Mouse (Mus musculus) stomach, embryonic 14.5 days (tissue): ENCODE results near the gene Serpinb6b. TPM values are rescaled to one million over a fixed set of nuclear protein-coding genes. Genes with fewer than 3 reads are reported as not detected.

ENCODE experiments used
- ATAC-seq: fragments of 200-750 bp; cut with Nextera tagmentation; 2 replicates; pipeline ENCODE4 v1.8.0; 2017; ENCODE audit warnings: low read depth, moderate TSS enrichment; ENCODE audit not compliant: insufficient number of reproducible peaks, insufficient read depth, low FRiP score
- H3K27ac ChIP-seq: fragments of 300-500 bp; sonication (generic); 2 replicates; pipeline ENCODE4 v1.5.1; 2014; ENCODE audit warnings: mild to moderate bottlenecking, low read length, moderate library complexity, mixed read lengths
- H3K27me3 ChIP-seq: fragments of 300-500 bp; sonication (generic); 2 replicates; pipeline ENCODE4 v1.6.1; 2014; ENCODE audit warnings: low read length, control low read depth, mixed read lengths; ENCODE audit not compliant: control insufficient read depth, insufficient read depth
- H3K36me3 ChIP-seq: fragments of 300-500 bp; sonication (generic); 2 replicates; pipeline ENCODE4 v1.6.1; 2014; ENCODE audit warnings: mild to moderate bottlenecking, control low read depth, low read length, moderate library complexity, mixed read lengths; ENCODE audit not compliant: control insufficient read depth, insufficient read depth
- H3K4me1 ChIP-seq: fragments of 300-500 bp; sonication (generic); 2 replicates; pipeline ENCODE4 v1.6.1; 2014; ENCODE audit warnings: low read length, control low read depth, mixed read lengths; ENCODE audit not compliant: control insufficient read depth, insufficient read depth
- H3K4me2 ChIP-seq: fragments of 300-500 bp; sonication (generic); replicated peaks from 2 replicates; pipeline ENCODE4 v1.6.1; 2014; ENCODE audit warnings: low read depth, low read length, control low read depth
- H3K4me3 ChIP-seq: fragments of 300-500 bp; sonication (generic); 2 replicates; pipeline ENCODE4 v1.5.1; 2014; ENCODE audit warnings: low read depth, low read length, control low read depth
- H3K9ac ChIP-seq: fragments of 300-500 bp; sonication (generic); replicated peaks from 2 replicates; pipeline ENCODE4 v1.6.1; 2014; ENCODE audit warnings: low read depth, mild to moderate bottlenecking, control low read depth, low read length, moderate library complexity, mixed read lengths
- H3K9me3 ChIP-seq: fragments of 300-500 bp; sonication (generic); 2 replicates; pipeline ENCODE4 v1.6.1; 2016; ENCODE audit warnings: low read depth, low read length, control low read depth; ENCODE audit not compliant: control insufficient read depth
- WGBS: fragments of 180-500 bp; shearing (Covaris S2); extraction: QIAGEN DNeasy Blood & Tissue Kit; methylation state at CpG from one replicate; pipeline ENCODE4 v1.1.7; 2014; 5-methylcytosine and 5-hydroxymethylcytosine counted together
- polyA plus RNA-seq: library from polyadenylated mRNA; unstranded; fragments of >200 nt; fragmentation: Nextera tagmentation; extraction: Ambion mirVana; gene quantifications from 2 replicates; pipeline ENCODE4 v1.2.1, GENCODE M21; 2014

Gene Serpinb6b
- polyA plus RNA-seq, 1 experiment from 2014 or later = 2.8 TPM

- no peak overlapping the region for H3K27ac ChIP-seq
- H3K36me3 ChIP-seq = no peaks in the 10 kb centered on the region
- H3K9ac ChIP-seq = no peak overlapping the region
- no peaks in the 10 kb centered on the region for H3K27me3 ChIP-seq
- ATAC-seq = no peak
- H3K4me2 ChIP-seq = no peak overlapping the region
- peaks cover 4% of the 10 kb centered on the region; the same call in 1 of the 2 replicates for H3K4me1 ChIP-seq
- no peaks in the 10 kb centered on the region for H3K9me3 ChIP-seq
- WGBS = 63% methylated on average over 4 of the region's 4 CpGs
- H3K4me3 ChIP-seq = no peak overlapping the region
These were observed 4.1 kb downstream of the Serpinb6b start for GRCm38 (mm10) chr13:32968996-32969640.

DNA sequence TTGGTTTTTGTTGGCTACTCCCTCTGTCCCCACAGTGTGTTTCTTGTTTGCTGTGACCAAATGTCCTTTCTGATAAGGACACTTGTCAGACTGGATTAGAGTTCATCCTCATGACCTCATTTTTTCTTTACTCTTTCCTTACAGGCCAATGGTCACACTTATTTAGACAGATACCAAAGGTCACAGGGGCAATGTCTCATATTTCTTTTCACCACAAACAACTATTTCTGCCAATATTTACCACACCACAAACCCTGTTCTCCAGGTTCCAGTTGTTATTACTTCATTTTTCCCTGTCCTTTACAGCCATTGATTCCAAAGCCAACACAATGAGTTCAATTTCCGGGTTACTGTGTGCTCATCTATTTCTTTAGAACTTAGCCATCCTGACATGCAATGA, 4.6 kb downstream of the Serpinb6b start:
- Histone ChIP-seq H3K9ac (no peak overlapping the region), H3K27ac (no peak overlapping the region), H3K27me3 (no peaks in the 10 kb centered on the region), H3K4me3 (no peak overlapping the region), H3K36me3 (no peaks in the 10 kb centered on the region), H3K4me2 (no peak overlapping the region), H3K9me3 (no peaks in the 10 kb centered on the region), H3K4me1 (peaks cover 4% of the 10 kb centered on the region; the same call in 1 of the 2 replicates)
- WGBS = 77% methylated on average over 1 of the region's 1 CpGs
- ATAC-seq = no peak

DNA sequence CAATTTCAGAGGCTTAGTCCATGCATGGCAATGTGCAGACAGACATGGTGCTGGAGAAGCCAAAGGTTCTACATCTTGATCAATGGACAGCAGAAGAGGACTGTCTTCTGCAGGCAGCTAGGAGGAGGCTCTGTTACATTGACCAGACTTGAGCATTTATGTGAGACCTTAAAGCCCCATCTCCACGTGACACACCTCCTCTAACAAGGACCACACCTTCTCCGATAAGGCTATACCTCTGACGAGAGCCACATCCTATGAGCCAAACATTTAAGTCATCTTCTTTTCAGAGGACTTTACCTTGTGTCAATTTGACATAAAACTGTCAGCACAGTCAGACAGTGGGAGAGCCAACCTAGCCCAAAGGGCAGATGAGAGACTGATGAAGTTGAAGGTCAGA, 5.8 kb downstream of the Serpinb6b start:
- ATAC-seq = no peak
- WGBS = 90% methylated on average over 3 of the region's 3 CpGs
- H3K27ac ChIP-seq = no peak overlapping the region
- no peaks in the 10 kb centered on the region for H3K27me3 ChIP-seq
- no peaks in the 10 kb centered on the region for H3K4me1 ChIP-seq
- no peaks in the 10 kb centered on the region for H3K36me3 ChIP-seq
- H3K4me3 ChIP-seq = no peak overlapping the region
- no peak overlapping the region for H3K9ac ChIP-seq
- no peak overlapping the region for H3K4me2 ChIP-seq
- no peaks in the 10 kb centered on the region for H3K9me3 ChIP-seq

GRCm38 (mm10) chr13:32974268-32974667, 9.3 kb downstream of the Serpinb6b start:
- no peaks in the 10 kb centered on the region for H3K9me3 ChIP-seq
- no peaks in the 10 kb centered on the region for H3K27me3 ChIP-seq
- H3K27ac ChIP-seq = no peak overlapping the region
- no peak overlapping the region for H3K4me2 ChIP-seq
- no peak overlapping the region for H3K9ac ChIP-seq
- H3K4me3 ChIP-seq = no peak overlapping the region
- WGBS = 87% methylated on average over 2 of the region's 2 CpGs
- no peak for ATAC-seq
- no peaks in the 10 kb centered on the region for H3K4me1 ChIP-seq
- H3K36me3 ChIP-seq = no peaks in the 10 kb centered on the region

DNA sequence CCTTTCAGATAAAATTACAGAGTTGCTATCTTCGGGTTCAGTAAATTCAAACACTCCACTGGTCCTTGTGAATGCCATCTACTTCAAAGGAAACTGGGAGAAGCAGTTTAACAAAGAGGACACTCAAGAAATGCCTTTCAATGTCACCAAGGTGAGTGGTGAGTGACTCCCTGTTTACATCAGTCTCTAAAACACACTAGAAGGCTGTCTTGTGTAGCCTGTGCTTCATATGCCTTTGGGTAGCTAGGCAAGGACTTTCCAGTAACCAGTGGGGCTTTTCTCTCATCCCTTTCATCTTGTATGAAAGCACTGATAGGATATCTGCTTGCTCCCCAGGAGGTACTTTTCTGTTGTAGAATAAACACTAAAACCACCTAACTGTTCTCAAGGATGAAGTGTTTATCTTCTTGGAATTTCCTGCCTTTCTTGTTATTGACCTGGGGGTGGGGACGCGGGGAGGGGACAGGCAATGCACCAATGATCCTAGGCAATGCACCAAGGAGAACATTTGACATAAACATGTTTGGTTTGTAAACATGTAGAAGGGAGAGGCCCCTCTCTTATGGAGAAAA, 10.0 kb downstream of the Serpinb6b start:
- Histone ChIP-seq H3K9ac (no peak overlapping the region), H3K36me3 (no peaks in the 10 kb centered on the region), H3K27ac (no peak overlapping the region), H3K4me3 (no peak overlapping the region), H3K27me3 (no peaks in the 10 kb centered on the region), H3K4me2 (no peak overlapping the region), H3K9me3 (no peaks in the 10 kb centered on the region), H3K4me1 (no peaks in the 10 kb centered on the region)
- ATAC-seq = no peak
- WGBS = 37% methylated on average over 3 of the region's 3 CpGs

DNA sequence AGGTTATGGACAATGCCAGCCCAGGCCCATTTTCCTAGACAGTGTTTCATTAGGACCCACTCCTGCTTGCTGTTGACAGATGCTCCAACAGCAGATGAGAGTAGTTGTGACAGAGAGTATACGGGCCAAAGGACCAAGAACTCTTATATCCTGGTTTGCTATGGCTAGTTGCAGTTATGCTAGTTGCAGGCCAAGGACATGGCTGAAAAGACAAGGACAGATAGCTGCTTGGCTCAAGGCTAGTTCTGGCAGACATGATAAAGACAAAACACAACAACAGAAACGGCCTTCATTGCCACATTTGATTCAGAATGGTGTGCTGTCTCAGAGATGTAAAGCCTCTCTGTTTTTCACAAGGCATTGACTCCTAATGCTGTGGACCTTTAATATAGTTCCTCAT, 10.7 kb downstream of the Serpinb6b start:
- ATAC-seq = no peak

DNA sequence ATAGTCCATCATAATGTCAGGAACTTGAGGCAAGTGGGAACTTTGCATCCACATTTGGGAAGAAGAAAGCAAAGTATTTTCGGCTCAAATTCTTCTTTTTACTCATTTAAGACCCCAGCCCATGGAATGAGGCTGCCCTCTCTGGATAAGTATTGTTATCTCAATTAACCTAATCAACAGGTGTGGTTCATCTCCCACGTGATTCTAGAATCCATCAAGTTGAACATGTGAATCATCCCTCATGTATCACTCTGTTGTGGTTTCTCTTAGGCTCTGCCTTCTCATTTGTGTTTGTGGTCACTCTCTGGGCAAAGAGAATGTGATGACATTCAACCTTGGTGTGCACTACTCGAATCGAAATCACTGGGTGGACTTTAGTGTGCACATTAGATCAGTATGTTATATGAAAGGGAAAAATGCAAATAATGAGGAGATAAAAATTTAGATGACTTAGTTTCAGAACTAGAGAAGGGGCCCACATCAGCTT, 17.6 kb downstream of the Serpinb6b start:
- no peak for ATAC-seq
- Histone ChIP-seq H3K27me3 (no peaks in the 10 kb centered on the region), H3K9me3 (no peaks in the 10 kb centered on the region), H3K4me2 (no peak overlapping the region), H3K36me3 (no peaks in the 10 kb centered on the region), H3K27ac (no peak overlapping the region), H3K9ac (no peak overlapping the region), H3K4me1 (no peaks in the 10 kb centered on the region), H3K4me3 (no peak overlapping the region)
- 79% methylated on average over 4 of the region's 4 CpGs for WGBS

More for the DNA sequence above, 10.7 kb downstream of the Serpinb6b start:
- no peaks in the 10 kb centered on the region for H3K9me3 ChIP-seq
- no peak overlapping the region for H3K4me2 ChIP-seq
- WGBS = 71% methylated on average over 2 of the region's 2 CpGs
- no peaks in the 10 kb centered on the region for H3K4me1 ChIP-seq
- H3K27ac ChIP-seq = no peak overlapping the region
- no peaks in the 10 kb centered on the region for H3K27me3 ChIP-seq
- H3K36me3 ChIP-seq = no peaks in the 10 kb centered on the region
- H3K9ac ChIP-seq = no peak overlapping the region
- no peak overlapping the region for H3K4me3 ChIP-seq

- H3K4me1 ChIP-seq = no peaks in the 10 kb centered on the region
- no peak overlapping the region for H3K4me3 ChIP-seq
- H3K27me3 ChIP-seq = no peaks in the 10 kb centered on the region
- no peak overlapping the region for H3K9ac ChIP-seq
- H3K36me3 ChIP-seq = no peaks in the 10 kb centered on the region
- no peaks in the 10 kb centered on the region for H3K9me3 ChIP-seq
- ATAC-seq = no peak
- H3K27ac ChIP-seq = no peak overlapping the region
- no peak overlapping the region for H3K4me2 ChIP-seq
These were observed 21.2 kb downstream of the Serpinb6b start for GRCm38 (mm10) chr13:32986256-32986655.
